Mouse (Mus musculus): ENCODE data around the gene Ptges3.
A peak's percentile ranks its signal among the peaks of the same experiment; 100 is the strongest.
"Not testable (repeated sequence)": the region's sequence is repeated elsewhere in the genome, so short reads cannot be mapped to it uniquely, and the experiment has no call there.

Gene Ptges3

DNA sequence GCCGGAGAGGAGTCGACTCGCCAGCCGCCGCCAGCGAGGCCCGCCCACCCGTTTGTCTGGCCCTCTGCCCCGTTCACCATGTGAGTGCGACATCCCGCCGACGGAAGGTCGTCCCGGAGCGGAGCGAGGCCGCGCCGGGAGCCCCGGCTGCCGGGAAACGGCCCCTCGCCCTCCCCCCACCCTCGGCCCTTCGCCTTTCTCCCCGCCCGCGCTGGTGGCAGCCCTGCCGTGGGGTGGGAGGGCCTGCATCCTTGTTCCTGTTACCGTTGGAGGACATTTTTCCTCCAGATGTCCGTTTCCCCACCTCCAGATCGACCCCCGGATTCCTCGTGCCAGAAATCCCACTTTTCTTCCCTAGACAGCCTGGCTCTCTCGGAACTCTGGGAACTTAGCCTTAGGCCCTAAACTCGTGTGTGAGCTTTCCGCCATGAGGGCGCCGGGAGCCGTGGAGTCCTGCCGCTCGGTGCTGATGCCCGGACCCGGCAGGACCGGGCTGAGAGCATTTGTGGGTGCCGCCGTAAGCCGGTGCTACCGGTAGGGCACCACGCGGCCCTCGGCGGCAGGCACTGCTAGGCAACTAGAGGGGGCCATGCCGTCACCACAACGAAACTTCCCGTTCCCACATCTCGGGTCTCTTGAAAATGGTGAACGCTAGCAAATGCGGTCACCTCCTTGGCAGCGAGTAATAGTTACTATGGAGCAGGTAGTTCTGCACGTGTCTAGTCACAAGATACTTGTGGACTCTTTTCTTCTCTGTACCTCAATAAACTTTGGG, 640 bp downstream of the Ptges3 start:
- peak; percentile 48 to 59 for DNase-seq (ENCODE audit: low spot score in 2 of 2)

DNA sequence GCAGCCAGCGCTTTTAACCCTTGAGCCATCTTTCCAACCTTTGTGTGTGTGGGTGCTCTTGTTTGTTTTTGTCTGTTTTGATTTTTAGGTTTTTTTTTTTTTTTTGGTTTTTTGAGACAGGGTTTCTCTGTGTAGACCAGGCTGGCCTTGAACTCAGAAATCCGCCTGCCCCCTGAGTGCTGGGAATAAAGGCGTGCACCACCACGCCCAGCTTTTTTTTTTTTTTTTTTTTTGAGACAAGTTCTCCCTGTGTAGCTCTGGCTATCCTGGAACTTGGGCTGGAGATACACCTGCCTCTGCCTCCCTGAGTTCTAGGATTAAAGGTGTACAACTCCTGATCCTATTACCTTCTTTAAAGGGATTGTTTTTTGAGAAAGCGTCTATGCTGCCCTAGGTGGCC, 2.4 kb downstream of the Ptges3 start:
- DNase-seq (ENCODE audit: low spot score in 2 of 2), result no peak

DNA sequence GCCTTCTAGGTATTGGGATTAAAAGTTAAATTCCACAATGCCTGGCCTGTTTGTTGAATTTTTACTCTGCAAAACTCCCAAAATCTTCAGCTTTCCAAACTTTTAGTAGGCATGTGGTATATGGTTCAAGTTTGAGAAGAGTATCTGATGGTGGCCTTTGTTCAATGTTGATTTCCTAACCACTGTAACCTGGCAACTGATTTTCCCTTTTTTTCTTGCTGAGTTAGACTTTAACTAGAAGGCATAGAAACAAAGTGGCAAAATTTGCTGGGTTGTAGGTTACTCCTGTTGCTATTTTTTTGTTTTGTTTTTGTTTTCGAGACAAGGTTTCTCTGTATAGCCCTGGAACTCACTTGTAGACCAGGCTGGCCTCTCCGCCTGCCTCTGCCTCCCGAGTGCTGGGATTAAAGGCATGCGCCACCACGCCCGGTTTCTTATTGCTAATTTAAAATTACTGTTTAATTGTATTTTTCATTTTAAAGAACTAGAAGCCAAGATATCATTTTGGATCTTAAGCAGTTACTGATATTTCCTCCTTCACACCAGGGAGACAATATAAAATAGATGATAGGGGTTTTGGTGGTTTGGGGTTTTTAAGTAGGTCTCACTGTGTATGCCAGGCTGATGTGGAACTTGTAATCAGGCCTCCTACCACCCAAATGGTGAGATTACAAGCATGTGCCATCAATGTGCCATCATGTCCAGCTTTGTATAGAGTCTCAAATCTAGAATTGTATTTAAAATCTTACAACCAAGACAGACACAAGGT, 3.7 kb downstream of the Ptges3 start:
- DNase-seq (ENCODE audit: low spot score in 2 of 2), result no peak

DNA sequence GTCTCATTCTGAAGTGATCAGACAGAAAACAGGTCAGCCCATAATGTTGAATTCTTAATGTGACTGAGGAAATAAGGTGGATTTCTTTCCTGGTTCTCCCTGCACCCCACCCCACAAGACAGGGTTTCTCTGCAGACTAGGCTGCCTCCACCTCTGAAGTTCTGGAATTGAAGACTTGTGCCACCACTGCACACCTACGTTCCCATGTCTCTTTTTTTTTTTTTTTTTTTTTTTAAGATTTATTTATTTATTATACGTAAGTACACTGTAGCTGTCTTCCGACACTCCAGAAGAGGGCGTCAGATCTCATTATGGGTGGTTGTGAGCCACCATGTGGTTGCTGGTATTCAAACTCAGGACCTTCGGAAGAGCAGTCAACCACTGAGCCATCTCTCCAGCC, 7.3 kb downstream of the Ptges3 start:
- DNase-seq (ENCODE audit: low spot score in 2 of 2), result no peak

DNA sequence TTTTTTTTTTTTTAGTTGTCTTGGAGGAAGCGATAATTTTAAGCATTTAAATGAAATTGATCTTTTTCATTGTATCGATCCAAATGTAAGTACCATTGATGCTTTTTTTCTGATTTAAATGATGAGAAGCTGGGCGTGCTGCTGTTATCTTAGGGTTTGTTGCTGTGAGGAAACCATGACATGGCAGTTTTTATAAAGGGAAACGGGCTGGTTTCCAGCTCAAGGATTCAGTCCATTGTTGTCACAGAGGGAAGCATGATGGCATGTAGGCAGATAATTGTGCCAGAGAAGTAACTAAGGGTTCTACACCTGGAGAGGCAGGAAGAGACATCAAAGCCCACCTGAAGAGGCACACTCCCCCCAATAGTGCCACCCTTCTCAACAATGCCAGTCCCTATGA, 10.4 kb downstream of the Ptges3 start:
- peak in 1 of 2 experiments; percentile 36 for DNase-seq (ENCODE audit: low spot score in 2 of 2)

DNA sequence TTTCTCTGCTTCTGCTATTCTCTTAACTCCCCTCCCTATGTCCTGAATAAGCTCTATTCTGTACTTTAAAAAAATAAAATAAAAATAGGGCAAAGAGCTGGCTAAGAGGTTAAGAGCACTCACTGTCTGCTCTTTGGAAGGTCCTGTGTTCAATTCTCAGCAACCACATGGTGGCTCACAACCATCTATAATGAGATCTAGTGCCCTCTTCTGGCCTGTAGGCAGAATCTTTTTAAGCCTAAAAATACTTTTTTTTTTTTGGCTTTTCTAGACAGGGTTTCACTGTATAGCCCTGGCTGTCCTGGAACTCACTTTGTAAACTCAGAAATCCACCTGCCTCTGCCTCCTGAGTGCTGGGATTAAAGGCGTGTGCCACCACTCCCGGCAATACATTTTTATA, 11.7 kb downstream of the Ptges3 start:
- DNase-seq (ENCODE audit: low spot score in 2 of 2), result not testable (repeated sequence)

DNA sequence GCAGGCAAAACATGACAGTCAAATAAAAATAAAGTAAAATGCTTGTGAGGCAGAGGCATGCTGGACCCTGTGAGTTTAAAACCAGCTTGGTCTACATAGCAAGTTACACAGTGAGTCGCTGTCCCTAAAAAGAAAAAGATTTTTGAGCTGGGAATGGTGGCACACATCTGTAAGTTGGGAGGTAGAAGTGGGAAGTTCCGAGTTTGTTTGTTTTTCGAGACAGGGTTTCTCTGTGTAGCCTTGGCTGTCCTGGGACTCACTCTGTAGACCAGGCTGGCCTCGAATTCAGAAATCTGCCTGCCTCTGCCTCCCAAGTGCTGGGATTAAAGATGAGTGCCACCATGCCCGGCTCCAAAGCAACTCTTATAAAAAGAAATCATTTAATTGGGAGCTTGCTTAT, 19.5 kb downstream of the Ptges3 start:
- not testable (repeated sequence) for DNase-seq (ENCODE audit: low spot score in 2 of 2)

DNA sequence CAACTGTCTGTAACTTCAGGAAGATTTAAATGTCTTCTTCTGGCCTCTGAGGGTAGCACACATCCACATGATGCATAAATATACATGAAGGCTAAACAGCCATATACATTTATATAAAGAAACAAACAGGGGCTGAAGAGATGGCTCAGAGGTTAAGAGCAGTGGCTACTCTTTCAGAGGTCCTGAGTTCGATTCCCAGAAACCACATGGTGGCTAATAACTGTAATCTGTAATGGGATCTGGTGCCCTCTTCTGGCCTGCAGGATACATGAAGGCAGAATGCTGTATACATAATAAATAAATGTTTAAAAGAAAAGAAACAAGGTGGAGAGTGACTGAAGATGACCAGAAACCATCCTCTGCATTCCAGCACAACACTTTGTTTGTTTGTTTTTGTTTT, 21.7 kb downstream of the Ptges3 start:
- no peak for DNase-seq (ENCODE audit: low spot score in 2 of 2)

DNA sequence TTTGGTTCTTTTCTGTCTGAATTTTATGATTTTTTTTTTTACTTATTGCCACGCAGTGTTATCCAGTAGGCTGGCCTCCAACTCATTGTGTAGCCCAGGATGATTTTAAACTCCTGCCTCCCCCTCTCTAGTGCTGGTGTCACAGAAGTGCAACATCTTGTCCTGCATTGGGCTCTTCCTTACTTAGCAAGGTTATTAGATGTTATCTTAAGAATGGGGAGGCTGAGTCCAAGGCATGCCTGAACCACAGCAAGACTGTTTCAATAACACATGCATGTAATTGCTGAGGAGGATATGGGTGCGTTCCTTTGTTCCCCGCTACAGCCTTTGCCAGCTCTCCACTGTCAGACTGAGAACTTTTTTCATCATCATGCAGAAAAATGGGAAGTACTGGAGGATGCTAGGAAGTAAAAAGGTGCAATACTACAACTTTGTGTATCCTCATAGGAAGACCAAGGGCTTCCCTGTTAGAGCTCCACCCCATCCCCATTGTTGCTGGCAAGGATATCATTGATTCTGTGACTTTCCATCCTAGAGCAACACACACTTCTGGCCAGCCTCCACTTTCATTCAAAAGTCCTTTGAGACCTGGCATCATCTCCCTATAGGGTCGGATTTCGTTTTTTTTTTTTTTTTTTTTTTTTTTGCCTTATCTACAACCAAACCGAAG, 23.2 kb downstream of the Ptges3 start:
- DNase-seq (ENCODE audit: low spot score in 2 of 2), result no peak

DNA sequence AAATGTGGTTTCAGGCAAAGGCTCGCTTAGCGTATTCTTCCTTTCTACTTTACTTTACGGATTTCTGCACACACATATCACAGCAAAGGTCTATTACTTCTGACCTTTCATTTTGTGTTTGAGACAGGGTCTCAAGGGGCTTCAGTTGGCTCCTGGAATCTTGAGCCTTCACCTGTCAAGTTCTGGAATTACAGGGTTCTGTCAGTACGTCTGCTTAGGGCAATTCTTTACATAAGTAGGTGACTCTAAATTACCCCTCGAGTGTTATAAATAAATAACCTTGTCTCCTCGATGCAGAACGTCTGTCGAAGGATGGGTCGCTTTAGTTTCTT, 23.7 kb downstream of the Ptges3 start:
- no peak for DNase-seq (ENCODE audit: low spot score in 2 of 2)

DNA sequence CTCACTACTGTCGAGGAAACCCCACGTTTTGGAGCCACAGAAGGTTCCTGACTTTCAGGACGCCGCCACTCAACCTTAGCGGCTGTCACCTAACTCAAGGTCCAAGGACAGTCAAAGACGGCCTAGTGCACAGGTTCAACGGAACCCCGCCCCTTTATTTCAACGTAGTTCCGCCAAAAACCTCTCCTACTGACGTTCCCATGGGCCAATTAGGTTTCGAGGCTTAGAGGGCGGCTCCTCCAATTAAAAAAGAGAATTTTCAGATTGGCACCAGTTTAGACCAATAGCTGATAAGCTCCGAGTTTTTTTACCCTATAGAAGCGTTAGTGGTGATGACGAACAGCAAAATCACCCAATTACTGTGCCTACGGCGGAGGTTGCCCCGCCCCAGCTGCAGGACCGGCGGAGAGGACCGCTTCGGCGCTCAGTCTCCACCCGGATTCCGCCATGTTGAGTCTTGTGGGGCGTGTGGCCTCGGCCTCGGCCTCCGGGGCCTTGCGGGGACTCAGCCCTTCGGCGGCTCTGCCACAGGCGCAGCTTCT, 24.2 kb downstream of the Ptges3 start, which contains the start of gene Atp5b:
Gene Atp5b (plus strand): TSS at position 394 of the 542 bp plus-strand sequence.
- peak; percentile 100 for DNase-seq (ENCODE audit: low spot score in 2 of 2)

DNA sequence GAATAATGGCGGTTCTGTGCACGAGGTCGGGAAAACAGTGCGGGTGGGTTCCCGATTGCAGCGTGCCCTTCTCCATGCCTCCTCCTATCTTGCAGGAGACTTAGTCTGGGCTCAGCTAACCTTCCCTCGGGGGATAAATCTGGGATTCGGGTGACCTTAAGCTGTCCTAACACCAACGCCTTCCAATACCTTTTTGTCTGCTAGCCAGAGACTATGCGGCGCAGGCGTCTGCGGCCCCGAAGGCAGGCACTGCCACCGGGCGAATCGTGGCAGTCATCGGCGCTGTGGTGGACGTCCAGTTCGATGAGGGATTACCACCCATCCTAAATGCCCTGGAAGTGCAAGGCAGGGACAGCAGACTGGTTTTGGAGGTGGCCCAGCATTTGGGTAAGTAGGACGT, 24.9 kb downstream of the Ptges3 start:
- peak in 1 of 2 experiments; percentile 39 for DNase-seq (ENCODE audit: low spot score in 2 of 2)

DNA sequence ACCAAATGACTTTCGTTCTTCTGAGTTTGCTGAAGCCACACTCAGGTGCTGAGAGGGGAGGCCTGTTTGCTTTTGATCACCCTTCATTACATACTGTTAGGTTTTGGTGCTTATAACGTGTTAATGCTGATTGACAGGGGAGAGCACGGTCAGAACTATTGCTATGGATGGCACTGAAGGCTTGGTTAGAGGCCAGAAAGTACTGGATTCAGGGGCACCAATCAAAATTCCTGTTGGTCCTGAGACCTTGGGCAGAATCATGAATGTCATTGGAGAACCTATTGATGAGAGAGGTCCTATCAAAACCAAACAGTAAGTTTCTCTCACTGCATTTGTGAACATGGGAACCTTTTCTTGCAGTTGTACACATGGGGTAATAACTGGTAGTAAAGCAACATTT, 25.4 kb downstream of the Ptges3 start:
- no peak for DNase-seq (ENCODE audit: low spot score in 2 of 2)

DNA sequence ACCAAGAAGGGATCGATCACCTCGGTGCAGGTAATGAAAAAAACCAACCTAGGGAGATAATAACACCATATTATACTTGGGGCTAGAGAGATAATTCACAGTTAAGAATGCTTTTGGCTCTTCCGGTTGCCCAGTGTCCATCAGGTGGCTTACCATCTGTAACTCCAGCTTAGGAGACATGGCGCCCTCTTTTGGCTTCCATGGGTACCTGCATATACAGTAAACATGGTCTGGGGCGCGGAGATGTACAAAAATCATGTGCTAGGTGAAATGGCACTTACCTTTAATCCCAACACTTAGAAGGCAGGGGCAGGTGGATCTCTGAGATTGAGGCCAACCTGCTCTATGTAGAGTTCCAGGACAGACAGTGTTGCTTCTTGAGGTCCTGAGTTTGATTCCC, 27.6 kb downstream of the Ptges3 start:
- DNase-seq (ENCODE audit: low spot score in 2 of 2), result no peak

DNA sequence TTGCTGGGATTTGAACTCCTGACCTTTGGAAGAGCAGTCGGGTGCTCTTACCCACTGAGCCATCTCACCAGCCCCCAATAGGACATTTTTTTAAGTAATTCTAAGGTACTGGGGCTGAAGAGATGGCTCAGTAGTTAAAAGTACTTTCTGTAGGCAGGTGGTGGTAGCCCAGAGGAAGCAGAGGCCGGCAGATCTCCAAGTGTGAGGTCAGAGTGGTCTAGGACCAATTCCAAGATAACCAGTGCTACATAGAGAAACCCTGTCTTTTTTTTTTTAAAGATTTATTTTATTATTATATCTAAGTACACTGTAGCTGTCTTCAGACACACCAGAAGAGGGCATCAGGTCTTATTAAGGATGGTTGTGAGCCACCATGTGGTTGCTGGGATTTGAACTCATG, 28.5 kb downstream of the Ptges3 start:
- not testable (repeated sequence) for DNase-seq (ENCODE audit: low spot score in 2 of 2)

DNA sequence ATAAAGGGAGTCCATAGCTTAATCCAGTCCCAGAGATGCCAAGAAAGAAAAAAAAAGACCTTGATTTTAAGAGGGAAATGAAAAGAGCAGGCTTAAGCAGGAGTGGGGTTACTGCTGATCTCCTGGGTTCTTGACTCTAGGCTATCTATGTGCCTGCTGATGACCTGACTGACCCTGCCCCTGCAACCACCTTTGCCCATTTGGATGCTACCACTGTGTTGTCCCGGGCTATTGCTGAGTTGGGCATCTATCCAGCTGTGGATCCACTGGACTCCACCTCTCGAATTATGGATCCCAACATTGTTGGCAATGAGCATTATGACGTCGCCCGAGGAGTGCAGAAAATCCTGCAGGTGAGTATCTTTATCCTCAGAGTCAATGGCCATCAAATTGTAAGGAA, 29.4 kb downstream of the Ptges3 start:
- DNase-seq (ENCODE audit: low spot score in 2 of 2), result no peak

DNA sequence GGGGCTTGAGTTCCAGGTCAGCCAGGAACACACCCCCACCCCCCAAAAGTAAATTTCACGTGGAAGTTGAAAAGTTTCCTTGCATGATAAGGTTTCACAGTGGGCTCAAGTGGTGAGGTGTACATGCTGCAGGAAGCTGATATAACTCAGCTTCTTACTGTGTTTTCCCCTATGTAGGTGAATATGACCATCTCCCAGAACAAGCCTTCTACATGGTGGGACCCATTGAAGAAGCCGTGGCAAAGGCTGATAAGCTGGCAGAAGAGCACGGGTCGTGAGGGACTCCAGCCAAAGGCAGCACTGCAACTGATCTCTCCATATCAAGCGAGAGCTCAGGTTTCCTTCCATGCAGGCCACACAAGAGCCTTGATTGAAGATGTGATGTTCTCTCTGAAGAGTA, 31.1 kb downstream of the Ptges3 start:
- no peak for DNase-seq (ENCODE audit: low spot score in 2 of 2)

DNA sequence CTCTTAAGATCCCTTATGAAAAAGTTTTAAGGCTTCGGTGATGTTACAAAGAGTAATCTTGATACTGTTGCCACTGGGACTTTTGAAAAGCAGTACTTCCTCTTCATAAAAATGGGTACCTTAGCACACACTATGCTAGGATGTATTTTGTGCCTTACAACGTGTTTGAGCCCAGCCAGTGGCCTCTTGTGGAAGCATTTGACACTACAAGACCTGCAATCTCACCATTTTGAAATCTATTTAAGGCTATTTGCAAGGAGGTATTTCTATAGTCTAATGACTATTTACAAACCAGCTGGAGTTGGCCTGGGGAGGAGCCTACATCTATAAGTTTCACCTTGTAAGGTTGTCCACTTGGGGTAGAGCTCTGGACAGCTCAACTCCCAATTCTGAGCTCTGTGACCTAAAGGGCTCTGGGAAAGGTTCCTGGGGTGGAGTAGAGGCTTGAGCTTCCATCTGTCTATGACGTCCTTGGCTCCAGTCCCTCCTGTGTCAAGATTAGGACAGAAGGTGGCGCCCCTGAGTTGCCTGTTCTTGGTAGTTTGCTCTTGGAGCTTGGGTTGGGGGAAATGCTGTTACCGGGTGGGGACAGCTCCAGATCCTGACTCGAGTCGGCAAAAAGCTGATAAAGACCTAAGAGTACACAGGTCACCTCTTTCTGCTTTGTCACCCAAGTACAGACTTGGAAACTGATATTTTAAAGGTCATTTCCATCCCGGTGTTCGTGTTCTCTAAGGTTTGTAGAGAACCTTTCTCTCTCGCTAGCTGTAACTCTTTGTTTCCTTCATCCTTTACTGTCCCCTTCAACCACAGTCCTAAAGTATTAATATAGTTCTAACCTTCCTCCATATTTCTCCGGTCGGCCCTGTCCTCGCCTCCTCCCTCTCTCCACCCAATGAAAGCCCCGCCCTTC, 32.2 kb downstream of the Ptges3 start:
- DNase-seq (ENCODE audit: low spot score in 2 of 2), result peak; percentile 91 to 95

DNA sequence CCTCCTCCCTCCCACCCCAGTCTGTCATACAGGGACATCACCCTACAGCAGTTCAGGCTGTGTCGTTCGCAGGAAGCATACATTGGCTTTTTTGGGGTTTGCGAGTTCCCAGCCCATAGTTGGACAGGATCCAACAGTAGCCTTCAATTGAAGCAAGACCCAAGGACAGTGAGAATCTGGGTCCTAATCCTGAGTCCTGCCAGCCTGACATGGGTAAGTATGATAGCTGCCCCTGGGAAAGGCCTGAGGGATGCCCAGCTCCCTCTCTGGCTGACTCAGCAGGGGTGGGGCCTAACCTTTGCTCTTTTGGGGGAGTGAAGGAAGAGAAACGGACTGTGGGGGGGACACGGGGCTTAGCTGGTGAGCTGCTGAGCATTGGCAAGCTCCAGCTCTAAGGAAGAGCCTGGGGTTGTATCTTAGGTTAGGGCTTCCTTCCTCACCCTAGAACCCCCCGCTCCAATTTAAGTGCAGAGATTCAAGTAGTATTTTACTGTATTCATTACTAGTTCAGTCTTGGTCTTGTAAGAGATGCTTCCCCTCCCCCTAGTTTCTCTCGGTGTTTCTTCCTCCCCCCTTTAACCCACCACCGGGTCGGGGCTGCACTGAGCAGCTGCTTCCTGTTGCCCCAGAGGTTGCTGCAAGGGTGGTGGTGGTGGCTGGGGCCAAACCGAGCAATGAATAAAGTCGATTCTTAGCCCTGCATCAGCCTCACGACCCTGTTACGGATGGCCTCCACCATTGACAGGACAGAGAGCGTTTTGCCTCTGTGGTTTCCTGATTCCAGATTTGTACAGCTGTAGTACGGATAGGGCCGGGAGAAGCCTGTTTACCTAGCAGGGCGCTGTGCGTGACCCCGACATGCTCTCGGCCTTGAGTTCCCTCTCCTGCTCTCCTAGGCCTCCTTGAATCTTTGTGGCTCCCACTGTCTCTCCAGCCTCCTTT, 33.1 kb downstream of the Ptges3 start, which contains the start of gene Baz2a:
Gene Baz2a (plus strand): TSS at position 14 of the 942 bp plus-strand sequence.
- peak; percentile 74 to 76 for DNase-seq (ENCODE audit: low spot score in 2 of 2)

All from heart, adult 9 months (tissue).